In genomic region chr7:16242198-16242597, GRCm38 (mm10) we compare ENCODE assay signal across 30 mouse cellular contexts. TPM values are rescaled to one million over a fixed set of nuclear protein-coding genes. Genes with fewer than 3 reads are reported as not detected.
DNase-seq lines count a peak whose midpoint lies in the region; ATAC-seq and TF ChIP-seq lines count a peak whose summit lies in the region.
"Had no signal": no experiment of that assay in that cellular context is flagged by ENCODE, and none has a peak within 500 bp of the region (broad histone marks: within the 10 kb centered on the region; RNA-seq: fewer than 3 reads in every experiment).

No protein-coding gene starts in this region.

- H3K4me3 ChIP-seq in heart, embryonic 10.5 days = no peak overlapping the region
- H3K4me3 ChIP-seq in MEL (ENCODE audit: control insufficient read depth in 1 of 2, insufficient read depth in 1 of 2, low read depth in 2 of 2, low read length in 2 of 2) = peak overlapping the region; percentile 10 to 49
- H3K4me3 ChIP-seq in liver, embryonic 15.5 days (replicated peaks) = no peak overlapping the region
- H3K4me3 ChIP-seq in thymus, adult 2 months (ENCODE audit: control insufficient read depth, insufficient read depth, low read length) = no peak overlapping the region
- H3K4me3 ChIP-seq: embryonic facial prominence, embryonic 10.5 days; embryonic facial prominence, embryonic 15.5 days; forebrain, embryonic 13.5 days; heart, embryonic 12.5 days; kidney, embryonic 15.5 days; midbrain, embryonic 12.5 days had no signal

- H3K4me1 ChIP-seq in heart, embryonic 10.5 days = peaks cover 17% of the 10 kb centered on the region; the same call in 1 of the 2 replicates
- peaks cover 3 to 21% of the 10 kb centered on the region in 2 experiments; a peak in 3 of 4 replicates for H3K4me1 ChIP-seq in MEL (ENCODE audit: control insufficient read depth in 1 of 2, insufficient read depth in 2 of 2, low read length in 2 of 2)
- peaks cover 56% of the 10 kb centered on the region for H3K4me1 ChIP-seq in liver, embryonic 15.5 days (replicated peaks)
- no peaks in the 10 kb centered on the region for H3K4me1 ChIP-seq in thymus, adult 2 months (replicated peaks; ENCODE audit: control insufficient read depth, insufficient read depth, low read length)
- H3K4me1 ChIP-seq: embryonic facial prominence, embryonic 15.5 days; forebrain, embryonic 13.5 days; midbrain, embryonic 12.5 days had no signal

- no peak for TF ChIP-seq EP300 in MEL (IDR thresholded peaks at IDR 0.05; ENCODE audit: low read depth in 1 of 2, low read length in 2 of 2)

- H3K27ac ChIP-seq in heart, embryonic 10.5 days = peak overlapping the region; percentile 13; the same call in 1 of the 2 replicates
- peak overlapping the region; percentile 62 for H3K27ac ChIP-seq in MEL (ENCODE audit: control insufficient read depth, low read depth, low read length)
- H3K27ac ChIP-seq in liver, embryonic 15.5 days (replicated peaks) = peak overlapping the region; percentile 56
- H3K27ac ChIP-seq in thymus, adult 2 months (ENCODE audit: control insufficient read depth, insufficient read depth, low read length) = no peak overlapping the region
- H3K27ac ChIP-seq: embryonic facial prominence, embryonic 10.5 days; embryonic facial prominence, embryonic 15.5 days; forebrain, embryonic 13.5 days; kidney, embryonic 15.5 days; midbrain, embryonic 12.5 days had no signal

- peak overlapping the region; percentile 19 for H3K4me2 ChIP-seq in liver, embryonic 15.5 days
- H3K4me2 ChIP-seq: embryonic facial prominence, embryonic 15.5 days; forebrain, embryonic 13.5 days; heart, embryonic 12.5 days; kidney, embryonic 15.5 days; lung, embryonic 14.5 days; midbrain, embryonic 12.5 days had no signal

- TF ChIP-seq RAD21 in MEL (IDR thresholded peaks at IDR 0.05; ENCODE audit: low read depth, low read length) = no peak

- peak overlapping the region; percentile 38 for H3K9ac ChIP-seq in MEL (ENCODE audit: control insufficient read depth, low read depth, low read length, poor library complexity, severe bottlenecking)
- no peak overlapping the region for H3K9ac ChIP-seq in liver, embryonic 15.5 days
- H3K9ac ChIP-seq: embryonic facial prominence, embryonic 15.5 days; forebrain, embryonic 13.5 days; heart, embryonic 12.5 days; kidney, embryonic 15.5 days; lung, embryonic 14.5 days; midbrain, embryonic 12.5 days had no signal

- no peak for DNase-seq in heart, embryonic 10.5 days (ENCODE audit: low spot score)
- no peak for DNase-seq in heart, adult 9 months (ENCODE audit: low spot score in 2 of 2)
- DNase-seq in MEL (ENCODE audit: low read depth, low spot score) = peak; percentile 54
- DNase-seq in thymus, adult 2 months = no peak
- DNase-seq in gastrocnemius, adult 8-10 months (ENCODE audit: low spot score in 2 of 2) = no peak
- DNase-seq: adrenal gland, postnatal 10 days; cerebellum, adult 2 months; cerebellum, postnatal 14 days; gastrocnemius, postnatal 25 days; heart, postnatal 10 days; kidney, adult 18-20 months; kidney, postnatal 25 days; lung, embryonic 14.5 days; lung, postnatal 14 days; right cerebral cortex, postnatal 14 days; thymus, adult 18-20 months; thymus, postnatal 36 days had no signal

- ATAC-seq in hematopoietic stem cell, adult 5-6 weeks (replicated peaks in 1 of 2; ENCODE audit: insufficient read depth in 1 of 2, low FRiP score in 2 of 2, low TSS enrichment in 1 of 2, low read depth in 1 of 2, poor library complexity in 2 of 2, severe bottlenecking in 2 of 2) = peak; percentile 4 to 37; a peak in 3 of 4 replicates
- no peak for ATAC-seq in liver, embryonic 15.5 days (ENCODE audit: insufficient read depth)
- no peak for ATAC-seq in CD4-positive, CD25-positive, alpha-beta regulatory T cell, adult 4 months
- ATAC-seq: forebrain, embryonic 13.5 days; hindbrain, embryonic 16.5 days; Patski had no signal

- H3K9me3 ChIP-seq in heart, embryonic 10.5 days = no peaks in the 10 kb centered on the region
- no peaks in the 10 kb centered on the region for H3K9me3 ChIP-seq in MEL (replicated peaks; ENCODE audit: insufficient read depth, low read length)
- no peaks in the 10 kb centered on the region for H3K9me3 ChIP-seq in liver, embryonic 15.5 days (replicated peaks)
- H3K9me3 ChIP-seq: embryonic facial prominence, embryonic 10.5 days; embryonic facial prominence, embryonic 15.5 days; forebrain, embryonic 13.5 days; G1E; heart, embryonic 12.5 days; kidney, embryonic 15.5 days; midbrain, embryonic 12.5 days had no signal

- H3K36me3 ChIP-seq in heart, embryonic 10.5 days = no peaks in the 10 kb centered on the region
- H3K36me3 ChIP-seq in MEL (ENCODE audit: control insufficient read depth in 1 of 2, insufficient read depth in 2 of 2, low read length in 2 of 2) = peaks cover 0 to 17% of the 10 kb centered on the region in 2 experiments; a peak in 2 of 4 replicates
- H3K36me3 ChIP-seq in liver, embryonic 15.5 days (replicated peaks) = peaks cover 2% of the 10 kb centered on the region; the same call in 1 of the 2 replicates
- H3K36me3 ChIP-seq in thymus, adult 2 months (ENCODE audit: control insufficient read depth, insufficient read depth, low read length) = no peaks in the 10 kb centered on the region
- H3K36me3 ChIP-seq: embryonic facial prominence, embryonic 10.5 days; embryonic facial prominence, embryonic 15.5 days; G1E; heart, embryonic 12.5 days; kidney, embryonic 15.5 days; midbrain, embryonic 12.5 days had no signal

- H3K79me2 ChIP-seq in MEL (ENCODE audit: control insufficient read depth, insufficient read depth, low read length, poor library complexity) = no peaks in the 10 kb centered on the region

- TF ChIP-seq CTCF in MEL (IDR thresholded peaks at IDR 0.05 in 2 of 3, conservative IDR thresholded peaks at IDR 0.05 in 1 of 3; ENCODE audit: control insufficient read depth in 1 of 3, insufficient read depth in 1 of 3, low read depth in 2 of 3, low read length in 3 of 3, poor library complexity in 1 of 3, severe bottlenecking in 1 of 3) = no peak
- TF ChIP-seq CTCF in thymus, adult 2 months (IDR thresholded peaks at IDR 0.05; ENCODE audit: borderline replicate concordance, control insufficient read depth, extremely low read depth, insufficient read depth, low read length, poor library complexity) = no peak

- no peak for TF ChIP-seq POLR2A in MEL (IDR thresholded peaks at IDR 0.05; ENCODE audit: control insufficient read depth in 1 of 2, insufficient read depth in 1 of 2, low read depth in 1 of 2, low read length in 2 of 2, poor library complexity in 1 of 2)
- TF ChIP-seq POLR2A in thymus, adult 2 months (IDR thresholded peaks at IDR 0.05; ENCODE audit: control insufficient read depth, extremely low read depth, insufficient read depth, low read length, poor library complexity) = no peak

- 78% methylated on average over 6 of the region's 6 CpGs for WGBS in heart, embryonic 10.5 days
- 33% methylated on average over 6 of the region's 6 CpGs for WGBS in liver, embryonic 15.5 days (ENCODE audit: insufficient replicate concordance)
- WGBS in thymus, adult 2 months = 22% methylated on average over 6 of the region's 6 CpGs

- H3K27me3 ChIP-seq in heart, embryonic 10.5 days (ENCODE audit: insufficient read depth, poor library complexity, severe bottlenecking) = no peaks in the 10 kb centered on the region
- H3K27me3 ChIP-seq in MEL (ENCODE audit: control insufficient read depth in 1 of 2, insufficient read depth in 2 of 2, low read length in 2 of 2) = 0 out of 4 replicates have a peak, but pooled peaks cover 0 to 1% of the 10 kb centered on the region in 2 experiments
- no peaks in the 10 kb centered on the region for H3K27me3 ChIP-seq in liver, embryonic 15.5 days
- H3K27me3 ChIP-seq in thymus, adult 2 months (ENCODE audit: control insufficient read depth, insufficient read depth, low read length) = no peaks in the 10 kb centered on the region
- H3K27me3 ChIP-seq: embryonic facial prominence, embryonic 15.5 days; forebrain, embryonic 13.5 days; heart, embryonic 12.5 days; kidney, embryonic 15.5 days; midbrain, embryonic 12.5 days; Patski had no signal

RNA-seq across cellular contexts. Expression of gene C5ar2, which starts 1.8 kb away (rescaled TPM):
- polyA plus RNA-seq in heart, embryonic 10.5 days (2016; fragmentation: Nextera tagmentation; extraction: Ambion mirVana) = 0.54 and 0.57 TPM in 2 replicates
- total RNA-seq in MEL (2012; rRNA removed) = 0.92 and 1.7 TPM in 2 replicates
- under 1 TPM in 1 of 2 experiments, not detected in 1; 0.49 TPM for polyA plus RNA-seq in MEL (2012; ENCODE audit: insufficient read depth in 1 of 2, insufficient read length in 2 of 2, low read depth in 1 of 2, low replicate concordance in 2 of 2, missing spikeins in 1 of 2)
- total RNA-seq in hematopoietic stem cell, adult 5-6 weeks (2017) = 1.2 and 1.3 TPM in 2 replicates
- polyA plus RNA-seq in liver, embryonic 15.5 days (2015; fragmentation: Nextera tagmentation; extraction: Ambion mirVana) = 0.89 and 1.0 TPM in 2 replicates
- under 1 TPM in 1 of 2 experiments, not detected in 1; 0.15 TPM for polyA plus RNA-seq in CD4-positive, CD25-positive, alpha-beta regulatory T cell, adult 4 months (2017; shearing (Covaris generic))
- polyA plus RNA-seq in thymus, adult 2 months (2012; rRNA removed) = 0.26 and 0.46 TPM in 2 replicates
- total RNA-seq in gastrocnemius, adult 8-10 months (2022) = under 1 TPM; 0.19 to 0.25 (median 0.23) TPM
- polyA plus RNA-seq: C2C12, Patski had no signal

RNA-seq across cellular contexts. Expression of gene C5ar1, which starts 17.1 kb away (rescaled TPM):
- polyA plus RNA-seq in heart, embryonic 10.5 days (2016; fragmentation: Nextera tagmentation; extraction: Ambion mirVana) = 0.31 and 1.0 TPM in 2 replicates
- not detected in 2 replicates for total RNA-seq in MEL (2012; rRNA removed)
- polyA plus RNA-seq in MEL (2012; ENCODE audit: insufficient read depth in 1 of 2, insufficient read length in 2 of 2, low read depth in 1 of 2, low replicate concordance in 2 of 2, missing spikeins in 1 of 2) = not detected
- 4.1 and 5.1 TPM in 2 replicates for total RNA-seq in hematopoietic stem cell, adult 5-6 weeks (2017)
- 3.5 and 3.6 TPM in 2 replicates for polyA plus RNA-seq in liver, embryonic 15.5 days (2015; fragmentation: Nextera tagmentation; extraction: Ambion mirVana)
- not detected for polyA plus RNA-seq in CD4-positive, CD25-positive, alpha-beta regulatory T cell, adult 4 months (2017; shearing (Covaris generic))
- polyA plus RNA-seq in thymus, adult 2 months (2012; rRNA removed) = 3.2 and 4.1 TPM in 2 replicates
- 1 to 10 TPM in 2 of 4 experiments, under 1 TPM in 2; 0.44 to 1.4 (median 0.92) TPM for total RNA-seq in gastrocnemius, adult 8-10 months (2022)
- polyA plus RNA-seq: G1E, Patski had no signal

RNA-seq across cellular contexts. Expression of gene Dhx34, which starts 20.4 kb away (rescaled TPM):
- 12.9 and 14.8 TPM in 2 replicates for polyA plus RNA-seq in heart, embryonic 10.5 days (2016; fragmentation: Nextera tagmentation; extraction: Ambion mirVana)
- total RNA-seq in MEL (2012; rRNA removed) = 5.8 and 6.0 TPM in 2 replicates
- 10 to 100 TPM in 1 of 2 experiments, not detected in 1; 13.6 TPM for polyA plus RNA-seq in MEL (2012; ENCODE audit: insufficient read depth in 1 of 2, insufficient read length in 2 of 2, low read depth in 1 of 2, low replicate concordance in 2 of 2, missing spikeins in 1 of 2)
- 8.8 and 9.7 TPM in 2 replicates for total RNA-seq in hematopoietic stem cell, adult 5-6 weeks (2017)
- polyA plus RNA-seq in liver, embryonic 15.5 days (2015; fragmentation: Nextera tagmentation; extraction: Ambion mirVana) = 5.6 and 6.1 TPM in 2 replicates
- polyA plus RNA-seq in CD4-positive, CD25-positive, alpha-beta regulatory T cell, adult 4 months (2017; shearing (Covaris generic)) = 10 to 100 TPM in 1 of 2 experiments, 1 to 10 TPM in 1; 9.3 to 13.7 TPM
- polyA plus RNA-seq in thymus, adult 2 months (2012; rRNA removed) = 72.3 and 86.9 TPM in 2 replicates
- 1 to 10 TPM; 2.5 to 5.2 (median 4.0) TPM for total RNA-seq in gastrocnemius, adult 8-10 months (2022)

RNA-seq across cellular contexts. Expression of gene Inafm1, which starts 31.2 kb away (rescaled TPM):
- polyA plus RNA-seq in heart, embryonic 10.5 days (2016; fragmentation: Nextera tagmentation; extraction: Ambion mirVana) = 6.2 and 10.0 TPM in 2 replicates
- 38.0 and 50.7 TPM in 2 replicates for total RNA-seq in MEL (2012; rRNA removed)
- polyA plus RNA-seq in MEL (2012; ENCODE audit: insufficient read depth in 1 of 2, insufficient read length in 2 of 2, low read depth in 1 of 2, low replicate concordance in 2 of 2, missing spikeins in 1 of 2) = 10 to 100 TPM in 1 of 2 experiments, not detected in 1; 87.6 TPM
- total RNA-seq in hematopoietic stem cell, adult 5-6 weeks (2017) = 14.0 and 14.3 TPM in 2 replicates
- 4.4 and 5.4 TPM in 2 replicates for polyA plus RNA-seq in liver, embryonic 15.5 days (2015; fragmentation: Nextera tagmentation; extraction: Ambion mirVana)
- polyA plus RNA-seq in CD4-positive, CD25-positive, alpha-beta regulatory T cell, adult 4 months (2017; shearing (Covaris generic)) = 1 to 10 TPM; 1.0 to 2.3 TPM
- polyA plus RNA-seq in thymus, adult 2 months (2012; rRNA removed) = 44.7 and 62.2 TPM in 2 replicates
- total RNA-seq in gastrocnemius, adult 8-10 months (2022) = 10 to 100 TPM; 13.6 to 19.4 (median 15.8) TPM

RNA-seq across cellular contexts. Expression of gene Ccdc9, which starts 44.4 kb away (rescaled TPM):
- 19.6 and 31.0 TPM in 2 replicates for polyA plus RNA-seq in heart, embryonic 10.5 days (2016; fragmentation: Nextera tagmentation; extraction: Ambion mirVana)
- 57.4 and 63.6 TPM in 2 replicates for total RNA-seq in MEL (2012; rRNA removed)
- polyA plus RNA-seq in MEL (2012; ENCODE audit: insufficient read depth in 1 of 2, insufficient read length in 2 of 2, low read depth in 1 of 2, low replicate concordance in 2 of 2, missing spikeins in 1 of 2) = 10 to 100 TPM in 1 of 2 experiments, not detected in 1; 97.1 TPM
- 80.8 and 153 TPM in 2 replicates for total RNA-seq in hematopoietic stem cell, adult 5-6 weeks (2017)
- 10.3 and 12.3 TPM in 2 replicates for polyA plus RNA-seq in liver, embryonic 15.5 days (2015; fragmentation: Nextera tagmentation; extraction: Ambion mirVana)
- 10 to 100 TPM in 1 of 2 experiments, 1 to 10 TPM in 1; 7.6 to 13.1 TPM for polyA plus RNA-seq in CD4-positive, CD25-positive, alpha-beta regulatory T cell, adult 4 months (2017; shearing (Covaris generic))
- polyA plus RNA-seq in thymus, adult 2 months (2012; rRNA removed) = 39.4 and 43.0 TPM in 2 replicates
- total RNA-seq in gastrocnemius, adult 8-10 months (2022) = 10 to 100 TPM; 28.4 to 37.4 (median 32.2) TPM

Comparison
In these comparisons a context has a peak if more than half of its experiments do, and no peak if none do; other contexts are left out.
1. H3K4me3 ChIP-seq: peak in MEL (2 of 2); none in heart, embryonic 10.5 days (single experiment), liver, embryonic 15.5 days (single experiment) and thymus, adult 2 months (single experiment).
2. ATAC-seq: peak in hematopoietic stem cell, adult 5-6 weeks (2 of 2); none in liver, embryonic 15.5 days (single experiment) and CD4-positive, CD25-positive, alpha-beta regulatory T cell, adult 4 months (single experiment).